Mouse (Mus musculus): Measurements from ENCODE around the gene Tm9sf3. TPM values are rescaled to one million over a fixed set of nuclear protein-coding genes. Genes with fewer than 3 reads are reported as not detected.
"Not testable (repeated sequence)": the region's sequence is repeated elsewhere in the genome, so short reads cannot be mapped to it uniquely, and the experiment has no call there.

Tm9sf3 gene
- polyA plus RNA-seq (2015; fragmentation: Nextera tagmentation; extraction: Ambion mirVana) = 150 and 151 TPM in 2 replicates

GRCm38 (mm10) chr19:41263630-41264295 is at the start of gene Tm9sf3:
TSS of gene Tm9sf3 (minus strand) at chr19:41263997.
- Histone ChIP-seq H3K27ac (peak within 1 kb of the TSS; percentile 99), H3K9ac (peak within 1 kb of the TSS; percentile 87), H3K4me2 (peak within 1 kb of the TSS; percentile 58), H3K27me3 (no peaks in the 10 kb centered on the region), H3K36me3 (no peaks in the 10 kb centered on the region), H3K4me3 (peak within 1 kb of the TSS; percentile 89), H3K9me3 (no peaks in the 10 kb centered on the region), H3K4me1 (peaks cover 30% of the 10 kb centered on the region)
- peak; percentile 93 for ATAC-seq (ENCODE audit: borderline replicate concordance, extremely low read depth, low FRiP score, low TSS enrichment)
- WGBS = under 1% methylated on average over 80 of the region's 98 CpGs

DNA sequence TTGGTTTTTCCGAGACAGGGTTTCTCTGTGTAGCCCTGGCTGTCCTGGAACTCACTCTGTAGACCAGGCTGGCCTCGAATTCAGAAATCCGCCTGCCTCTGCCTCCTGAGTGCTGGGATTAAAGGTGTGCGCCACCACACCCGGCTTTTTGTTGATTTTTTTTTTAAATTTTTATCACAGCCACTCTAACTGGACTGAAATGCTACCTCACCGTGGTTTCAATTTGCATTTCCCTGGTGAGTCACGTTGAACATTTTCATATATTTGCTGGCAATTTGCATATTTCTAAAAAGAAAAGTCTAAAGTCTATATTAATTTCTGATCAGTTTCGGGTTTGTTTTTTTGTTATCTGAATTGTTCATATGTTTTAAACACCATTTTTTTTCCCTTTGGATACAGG is 48.8 kb upstream of the Tm9sf3 start:
- H3K36me3 ChIP-seq; H3K9ac ChIP-seq; ATAC-seq (ENCODE audit: borderline replicate concordance, extremely low read depth, low FRiP score, low TSS enrichment); H3K27me3 ChIP-seq; H3K27ac ChIP-seq; H3K4me1 ChIP-seq; H3K4me3 ChIP-seq; H3K4me2 ChIP-seq; H3K9me3 ChIP-seq: not testable (repeated sequence)
- 84% methylated on average over 8 of the region's 8 CpGs for WGBS

DNA sequence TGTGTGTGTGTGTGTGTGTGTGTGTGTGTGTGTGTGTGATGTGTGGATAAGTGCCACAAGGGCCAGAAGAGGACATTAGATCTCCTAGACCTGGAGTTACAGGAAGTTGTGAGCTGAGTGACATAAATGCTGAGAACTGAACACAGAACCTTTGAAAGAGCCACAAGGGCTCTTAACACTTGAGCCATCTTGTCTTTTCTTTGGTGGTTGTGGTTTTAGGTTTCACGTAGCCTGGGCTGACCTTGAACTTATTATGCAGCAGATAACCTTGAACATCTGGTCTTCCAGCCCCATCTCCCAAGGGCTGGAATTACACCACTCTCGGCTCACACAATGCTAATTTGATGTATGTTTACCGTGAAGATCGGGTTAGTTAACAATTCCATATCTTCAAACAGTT is 48.2 kb upstream of the Tm9sf3 start:
- no peak for ATAC-seq (ENCODE audit: borderline replicate concordance, extremely low read depth, low FRiP score, low TSS enrichment)
- Histone ChIP-seq H3K9me3 (no peaks in the 10 kb centered on the region), H3K4me1 (peaks cover 7% of the 10 kb centered on the region), H3K27me3 (no peaks in the 10 kb centered on the region), H3K27ac (no peak overlapping the region), H3K36me3 (no peaks in the 10 kb centered on the region), H3K4me3 (no peak overlapping the region), H3K9ac (no peak overlapping the region), H3K4me2 (no peak overlapping the region)
- 65% methylated on average over 4 of the region's 4 CpGs for WGBS

DNA sequence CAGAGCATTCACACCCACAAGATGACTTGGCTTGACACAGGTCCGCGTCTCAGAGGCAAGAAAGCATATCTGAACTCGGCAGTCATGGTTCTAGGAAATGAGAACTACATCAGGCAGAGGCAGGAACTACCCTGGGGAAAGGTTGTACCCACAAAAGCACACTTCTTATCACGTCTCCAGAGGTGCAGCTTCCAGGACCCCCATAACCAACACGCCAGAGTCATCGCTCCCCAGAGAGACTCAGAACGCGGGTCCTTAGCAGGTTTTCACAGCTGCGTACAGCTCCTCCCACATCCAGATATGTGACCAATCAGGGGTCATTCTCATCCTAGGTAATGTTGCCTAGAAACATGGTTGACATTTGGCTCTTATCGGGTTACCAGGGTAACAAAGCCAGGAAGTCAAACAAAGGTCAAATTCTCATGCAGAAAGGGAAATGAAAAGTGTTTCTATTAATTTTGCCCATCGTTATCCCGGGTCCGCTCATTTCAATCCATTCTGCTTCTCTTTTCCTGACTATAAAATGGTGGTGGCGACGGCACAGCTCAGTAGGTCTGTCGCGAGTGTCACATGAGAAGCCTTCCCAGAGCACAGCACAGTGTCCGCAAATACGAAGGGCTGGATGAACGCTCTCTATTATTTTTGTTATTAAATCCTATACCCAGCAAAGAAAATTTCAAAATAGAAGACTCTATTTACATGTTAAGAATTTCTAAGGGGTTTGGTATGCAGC is 47.3 kb upstream of the Tm9sf3 start:
- 4% methylated on average over 20 of the region's 20 CpGs for WGBS
- Histone ChIP-seq H3K4me1 (peaks cover 7% of the 10 kb centered on the region), H3K36me3 (no peaks in the 10 kb centered on the region), H3K27ac (no peak overlapping the region), H3K9me3 (no peaks in the 10 kb centered on the region), H3K27me3 (no peaks in the 10 kb centered on the region), H3K4me2 (peak overlapping the region; percentile 61), H3K9ac (no peak overlapping the region), H3K4me3 (peak overlapping the region; percentile 28)
- peak; percentile 65; the same call in 1 of the 2 replicates for ATAC-seq (ENCODE audit: borderline replicate concordance, extremely low read depth, low FRiP score, low TSS enrichment)

DNA sequence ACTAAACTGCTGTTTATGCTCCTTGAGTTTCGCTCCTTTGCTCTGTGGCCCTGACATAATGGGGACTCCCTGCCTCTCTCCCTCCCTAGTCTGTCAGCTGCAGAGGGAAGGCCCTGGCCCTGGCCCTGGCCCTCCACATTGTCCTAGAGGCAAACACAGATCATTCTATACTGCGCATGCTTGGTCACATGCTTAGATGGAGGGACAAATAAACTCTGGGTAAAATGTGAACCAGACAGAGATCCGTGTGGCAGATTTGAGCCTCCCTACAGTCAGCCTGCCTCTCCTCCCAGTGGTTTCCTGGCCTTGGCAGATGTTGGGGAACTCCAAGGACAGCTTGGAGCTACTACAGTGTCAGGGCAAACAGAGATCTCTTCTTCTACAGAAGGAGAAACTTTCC is 40.1 kb upstream of the Tm9sf3 start:
- Histone ChIP-seq H3K4me2 (no peak overlapping the region), H3K27me3 (no peaks in the 10 kb centered on the region), H3K4me1 (no peaks in the 10 kb centered on the region), H3K9ac (no peak overlapping the region), H3K27ac (no peak overlapping the region), H3K9me3 (no peaks in the 10 kb centered on the region), H3K36me3 (no peaks in the 10 kb centered on the region), H3K4me3 (no peak overlapping the region)
- WGBS = 64% methylated on average over 3 of the region's 3 CpGs
- no peak for ATAC-seq (ENCODE audit: borderline replicate concordance, extremely low read depth, low FRiP score, low TSS enrichment)

DNA sequence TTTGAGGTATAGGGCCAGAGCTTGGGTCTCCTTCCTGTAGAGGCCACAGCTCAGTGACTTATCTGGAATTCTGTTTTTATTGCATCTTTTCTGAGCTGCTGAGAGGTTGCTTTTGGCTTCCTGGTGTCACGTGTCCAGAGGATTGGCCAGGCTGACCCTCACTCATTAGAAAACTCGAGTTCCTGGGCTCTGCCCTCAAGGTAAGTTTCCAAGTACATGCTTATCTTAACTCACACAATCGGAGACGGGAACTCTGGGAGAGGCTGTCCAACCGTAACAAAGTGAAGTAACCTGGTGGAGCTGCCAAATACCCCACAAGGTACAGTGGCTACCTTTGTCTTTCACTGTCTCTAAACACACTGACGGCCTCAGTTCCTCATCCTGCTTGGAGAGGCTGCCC is 39.6 kb upstream of the Tm9sf3 start:
- no peak overlapping the region for H3K4me2 ChIP-seq
- ATAC-seq (ENCODE audit: borderline replicate concordance, extremely low read depth, low FRiP score, low TSS enrichment) = no peak
- H3K4me3 ChIP-seq = no peak overlapping the region
- no peak overlapping the region for H3K9ac ChIP-seq
- no peaks in the 10 kb centered on the region for H3K36me3 ChIP-seq
- H3K27me3 ChIP-seq = no peaks in the 10 kb centered on the region
- WGBS = 33% methylated on average over 6 of the region's 6 CpGs
- H3K9me3 ChIP-seq = no peaks in the 10 kb centered on the region
- H3K27ac ChIP-seq = no peak overlapping the region
- H3K4me1 ChIP-seq = no peaks in the 10 kb centered on the region

GRCm38 (mm10) chr19:41301856-41302255 is 38.1 kb upstream of the Tm9sf3 start:
- H3K4me3 ChIP-seq = no peak overlapping the region
- H3K27me3 ChIP-seq = no peaks in the 10 kb centered on the region
- ATAC-seq (ENCODE audit: borderline replicate concordance, extremely low read depth, low FRiP score, low TSS enrichment) = no peak
- H3K4me2 ChIP-seq = no peak overlapping the region
- H3K4me1 ChIP-seq = no peaks in the 10 kb centered on the region
- WGBS = 51% methylated on average over 6 of the region's 6 CpGs
- no peak overlapping the region for H3K9ac ChIP-seq
- no peaks in the 10 kb centered on the region for H3K36me3 ChIP-seq
- H3K9me3 ChIP-seq = no peaks in the 10 kb centered on the region
- H3K27ac ChIP-seq = no peak overlapping the region

DNA sequence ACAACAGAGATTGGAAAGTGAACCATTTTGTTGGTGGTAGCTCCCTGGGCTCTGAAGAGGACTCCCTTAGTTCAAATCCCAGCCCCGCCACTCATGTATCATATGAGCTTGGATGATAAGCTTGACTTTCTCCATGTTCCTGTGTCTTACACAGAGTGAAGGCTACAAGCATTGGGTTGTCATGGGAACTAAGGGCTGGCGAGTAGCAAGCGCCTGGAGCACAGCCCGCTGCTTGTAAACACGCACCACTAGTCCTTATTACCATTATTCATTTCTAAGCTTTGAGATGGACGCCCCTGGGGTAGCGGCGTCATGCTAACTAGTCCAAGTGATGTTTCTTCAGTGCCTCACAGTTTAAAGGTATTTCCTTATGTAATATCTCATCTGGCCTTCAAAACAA is 35.6 kb upstream of the Tm9sf3 start:
- Histone ChIP-seq H3K36me3 (no peaks in the 10 kb centered on the region), H3K4me1 (no peaks in the 10 kb centered on the region), H3K27ac (no peak overlapping the region), H3K9ac (no peak overlapping the region), H3K4me2 (no peak overlapping the region), H3K27me3 (no peaks in the 10 kb centered on the region), H3K9me3 (no peaks in the 10 kb centered on the region), H3K4me3 (no peak overlapping the region)
- no peak for ATAC-seq (ENCODE audit: borderline replicate concordance, extremely low read depth, low FRiP score, low TSS enrichment)
- WGBS = 81% methylated on average over 8 of the region's 8 CpGs

DNA sequence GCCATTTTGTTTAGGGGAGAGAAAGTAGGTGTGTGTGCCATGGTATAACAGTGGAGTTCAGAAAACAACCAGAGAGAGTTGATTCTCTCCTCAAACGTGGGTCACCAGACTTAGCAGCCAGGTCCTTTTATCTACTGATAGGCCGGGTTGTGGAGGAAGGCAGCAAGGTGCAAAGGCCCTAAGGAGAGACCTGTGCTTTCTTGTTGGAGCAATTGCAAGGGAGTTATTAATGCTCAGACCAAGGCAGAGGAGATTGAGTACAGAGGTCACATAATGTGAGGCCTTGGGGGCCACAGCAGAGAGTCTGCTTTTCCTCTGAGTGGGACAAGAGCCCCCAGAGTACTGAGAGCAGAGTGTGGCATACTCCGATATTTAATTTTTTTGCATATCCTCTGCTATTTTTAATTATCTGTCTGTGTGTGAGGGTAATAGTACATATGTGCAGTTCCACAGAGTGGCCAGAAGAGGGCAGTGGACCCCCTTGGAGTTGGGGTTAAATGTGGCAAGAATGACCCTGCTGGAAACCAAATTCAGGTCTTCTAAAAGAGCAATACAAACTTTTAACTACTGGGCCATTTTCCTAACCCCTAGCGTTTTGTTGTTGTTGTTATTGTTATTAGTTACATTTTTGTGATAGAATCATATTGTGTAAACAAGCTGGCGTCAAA is 27.3 kb upstream of the Tm9sf3 start:
- H3K9me3 ChIP-seq = no peaks in the 10 kb centered on the region
- H3K36me3 ChIP-seq = no peaks in the 10 kb centered on the region
- no peak overlapping the region for H3K4me2 ChIP-seq
- H3K27me3 ChIP-seq = no peaks in the 10 kb centered on the region
- 61% methylated on average over 5 of the region's 5 CpGs for WGBS
- no peaks in the 10 kb centered on the region for H3K4me1 ChIP-seq
- H3K27ac ChIP-seq = no peak overlapping the region
- no peak overlapping the region for H3K9ac ChIP-seq
- H3K4me3 ChIP-seq = no peak overlapping the region
- ATAC-seq (ENCODE audit: borderline replicate concordance, extremely low read depth, low FRiP score, low TSS enrichment) = no peak

DNA sequence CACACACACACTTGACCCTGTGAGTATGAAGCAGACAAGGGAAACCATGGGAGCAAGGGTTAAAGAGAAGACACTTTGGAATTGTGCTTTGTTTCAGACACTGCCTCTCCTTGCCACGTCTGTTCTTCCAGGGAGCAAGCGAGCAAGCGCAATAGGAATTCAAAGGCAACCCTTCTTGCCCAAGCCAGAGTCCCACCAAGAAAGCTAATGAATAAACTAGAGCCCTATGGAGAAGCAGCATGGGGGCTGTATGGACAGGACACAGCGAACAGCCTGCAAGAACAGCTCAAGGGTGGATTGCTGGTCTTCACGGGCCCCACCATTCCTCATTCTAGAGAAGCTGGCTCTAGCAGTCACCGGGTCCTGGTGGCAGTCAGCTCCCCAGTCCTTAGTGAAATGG is 24.8 kb upstream of the Tm9sf3 start:
- 73% methylated on average over 6 of the region's 6 CpGs for WGBS
- ATAC-seq (ENCODE audit: borderline replicate concordance, extremely low read depth, low FRiP score, low TSS enrichment) = no peak
- H3K4me2 ChIP-seq = no peak overlapping the region
- H3K9ac ChIP-seq = no peak overlapping the region
- H3K9me3 ChIP-seq = no peaks in the 10 kb centered on the region
- no peaks in the 10 kb centered on the region for H3K36me3 ChIP-seq
- no peak overlapping the region for H3K4me3 ChIP-seq
- no peak overlapping the region for H3K27ac ChIP-seq
- H3K4me1 ChIP-seq = 0 out of 2 replicates have a peak, but pooled peaks cover 5% of the 10 kb centered on the region
- H3K27me3 ChIP-seq = no peaks in the 10 kb centered on the region

GRCm38 (mm10) chr19:41287224-41287623 is 23.4 kb upstream of the Tm9sf3 start:
- Histone ChIP-seq H3K27me3 (no peaks in the 10 kb centered on the region), H3K27ac (no peak overlapping the region), H3K4me2 (no peak overlapping the region), H3K4me3 (no peak overlapping the region), H3K4me1 (0 out of 2 replicates have a peak, but pooled peaks cover 5% of the 10 kb centered on the region), H3K9ac (no peak overlapping the region), H3K36me3 (no peaks in the 10 kb centered on the region), H3K9me3 (no peaks in the 10 kb centered on the region)
- 83% methylated on average over 7 of the region's 7 CpGs for WGBS
- ATAC-seq (ENCODE audit: borderline replicate concordance, extremely low read depth, low FRiP score, low TSS enrichment) = no peak

DNA sequence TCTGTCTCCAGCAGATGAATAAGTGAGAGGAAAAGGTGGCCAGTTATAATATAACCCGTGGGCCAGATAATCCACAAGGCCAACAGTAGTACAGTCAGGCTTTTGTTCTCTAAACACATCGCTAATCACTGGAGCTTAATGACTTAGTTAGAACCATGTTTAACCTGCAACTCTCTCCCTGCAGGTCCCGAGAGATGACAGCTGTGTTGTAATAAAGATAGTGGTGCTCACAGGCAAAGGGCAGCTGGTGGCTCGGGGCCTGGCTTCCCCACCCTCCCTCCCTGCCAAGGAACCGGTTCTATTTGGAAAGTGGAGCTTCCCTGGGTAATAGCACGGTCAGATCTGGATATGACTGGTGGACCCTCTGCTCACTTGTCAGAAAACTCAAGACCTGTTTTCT is 20.7 kb upstream of the Tm9sf3 start:
- H3K4me2 ChIP-seq = no peak overlapping the region
- no peak overlapping the region for H3K27ac ChIP-seq
- no peak overlapping the region for H3K9ac ChIP-seq
- 0 out of 2 replicates have a peak, but pooled peaks cover 5% of the 10 kb centered on the region for H3K4me1 ChIP-seq
- ATAC-seq (ENCODE audit: borderline replicate concordance, extremely low read depth, low FRiP score, low TSS enrichment) = no peak
- H3K36me3 ChIP-seq = no peaks in the 10 kb centered on the region
- H3K27me3 ChIP-seq = no peaks in the 10 kb centered on the region
- H3K4me3 ChIP-seq = no peak overlapping the region
- WGBS = 36% methylated on average over 6 of the region's 6 CpGs
- no peaks in the 10 kb centered on the region for H3K9me3 ChIP-seq
